Mouse (Mus musculus): ENCODE data around the gene Saal1. TPM values are rescaled to one million over a fixed set of nuclear protein-coding genes. Genes with fewer than 3 reads are reported as not detected.
"Not testable (repeated sequence)": the region's sequence is repeated elsewhere in the genome, so short reads cannot be mapped to it uniquely, and the experiment has no call there.

Saal1 gene
- 1 to 10 TPM; 9.2 to 9.9 TPM for total RNA-seq (2021)

GRCm38 (mm10) chr7:46710390-46710844, at the start of gene Saal1:
Gene Saal1 (minus strand): TSS chr7:46710680.
- DNase-seq = peak; percentile 93

GRCm38 (mm10) chr7:46751490-46751889, 41.0 kb upstream of the Saal1 start, which contains the start of gene Saa2:
Gene Saa2 (plus strand): TSS chr7:46751790.
- no peak for DNase-seq

GRCm38 (mm10) chr7:46748459-46748858, 38.0 kb upstream of the Saal1 start:
- DNase-seq = no peak

- DNase-seq = no peak
Measured at GRCm38 (mm10) chr7:46746381-46746780, 35.9 kb upstream of the Saal1 start.

- no peak for DNase-seq
Measured at GRCm38 (mm10) chr7:46745816-46746215, 35.3 kb upstream of the Saal1 start.

- DNase-seq = not testable (repeated sequence)
Measured at GRCm38 (mm10) chr7:46742880-46743279, 32.4 kb upstream of the Saal1 start, which contains the start of gene Saa1. Gene Saa1 (minus strand): TSS chr7:46742980.

- DNase-seq = not testable (repeated sequence)
Measured at GRCm38 (mm10) chr7:46740041-46740440, 29.6 kb upstream of the Saal1 start.

- no peak for DNase-seq
Measured at GRCm38 (mm10) chr7:46738561-46739460, 28.3 kb upstream of the Saal1 start.

GRCm38 (mm10) chr7:46734983-46735382, 24.5 kb upstream of the Saal1 start:
- no peak for DNase-seq

GRCm38 (mm10) chr7:46732458-46732857, 22.0 kb upstream of the Saal1 start, which contains the start of gene Saa4:
Gene Saa4 (minus strand): TSS chr7:46732603.
- DNase-seq = no peak

GRCm38 (mm10) chr7:46727584-46727983, 17.1 kb upstream of the Saal1 start:
- DNase-seq = no peak

- no peak for DNase-seq
Measured at GRCm38 (mm10) chr7:46724396-46724795, 13.9 kb upstream of the Saal1 start.

GRCm38 (mm10) chr7:46723849-46724248, 13.4 kb upstream of the Saal1 start:
- DNase-seq = no peak

GRCm38 (mm10) chr7:46723354-46723753, 12.9 kb upstream of the Saal1 start:
- DNase-seq = no peak

GRCm38 (mm10) chr7:46720460-46720859, 10.0 kb upstream of the Saal1 start:
- no peak for DNase-seq

- DNase-seq = no peak
Measured at GRCm38 (mm10) chr7:46719526-46719925, 9.0 kb upstream of the Saal1 start.

GRCm38 (mm10) chr7:46718591-46719270, 8.3 kb upstream of the Saal1 start:
- DNase-seq = no peak

GRCm38 (mm10) chr7:46716897-46717296, 6.4 kb upstream of the Saal1 start:
- peak; percentile 26 for DNase-seq

- no peak for DNase-seq
Measured at GRCm38 (mm10) chr7:46715600-46715999, 5.1 kb upstream of the Saal1 start, which contains the start of gene Saa3. Gene Saa3 (minus strand): TSS chr7:46715700.

GRCm38 (mm10) chr7:46714518-46714917, 4.0 kb upstream of the Saal1 start:
- peak; percentile 69 for DNase-seq

- no peak for DNase-seq
Measured at GRCm38 (mm10) chr7:46712250-46712649, 1.8 kb upstream of the Saal1 start.

GRCm38 (mm10) chr7:46700521-46701025, 9.9 kb downstream of the Saal1 start:
- DNase-seq = no peak

- DNase-seq = no peak
Measured at GRCm38 (mm10) chr7:46696754-46697153, 13.7 kb downstream of the Saal1 start.
